Mouse (Mus musculus): ENCODE measurements at regions not wholly inside any gene's neighbourhood (a gene's known extent, or its start where the extent isn't known, plus 50 kb on each side); places are given as distances from the start of the nearest gene placed in this dataset.

DNA sequence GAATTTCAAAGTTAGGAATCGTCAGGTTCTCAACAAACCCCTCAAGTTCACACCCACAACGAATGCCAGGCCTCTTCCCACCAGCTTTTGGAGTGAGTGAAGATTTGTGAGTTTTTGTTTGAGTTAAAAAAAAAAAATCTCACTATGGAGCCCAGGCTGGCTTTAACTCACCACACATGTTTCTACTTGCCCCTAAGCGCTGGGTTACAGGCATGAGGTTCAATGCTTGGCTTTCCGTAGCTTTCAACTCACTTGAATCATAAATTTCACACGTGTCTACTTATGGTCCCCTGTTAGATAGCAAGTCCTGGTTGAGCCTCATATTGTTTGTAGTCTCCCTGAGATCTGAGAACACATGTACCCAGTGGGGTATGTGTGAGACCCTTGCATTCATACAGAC is 122.8 kb upstream of the Efna5 start:
- Histone ChIP-seq H3K4me1 (peaks cover 13% of the 10 kb centered on the region), H3K36me3 (no peaks in the 10 kb centered on the region), H3K4me3 (no peak overlapping the region), H3K27ac (no peak overlapping the region), H3K9me3 (no peaks in the 10 kb centered on the region), H3K27me3 (ENCODE audit: insufficient read depth, poor library complexity, severe bottlenecking) (no peaks in the 10 kb centered on the region)
- 79% methylated on average over 5 of the region's 5 CpGs for WGBS
- no peak for DNase-seq (ENCODE audit: low spot score)

- no peak for DNase-seq (ENCODE audit: low spot score)
- Histone ChIP-seq H3K4me1 (peaks cover 7% of the 10 kb centered on the region; the same call in 1 of the 2 replicates), H3K4me3 (no peak overlapping the region), H3K27ac (no peak overlapping the region), H3K36me3 (no peaks in the 10 kb centered on the region), H3K9me3 (no peaks in the 10 kb centered on the region), H3K27me3 (ENCODE audit: insufficient read depth, poor library complexity, severe bottlenecking) (no peaks in the 10 kb centered on the region)
- WGBS, result 94% methylated on average over 4 of the region's 4 CpGs
These were observed 121.6 kb upstream of the Efna5 start for GRCm38 (mm10) chr17:63002729-63003128.

GRCm38 (mm10) chr17:63001898-63002297 is 120.8 kb upstream of the Efna5 start:
- H3K27me3 ChIP-seq (ENCODE audit: insufficient read depth, poor library complexity, severe bottlenecking), result no peaks in the 10 kb centered on the region
- DNase-seq (ENCODE audit: low spot score), result no peak
- 30% methylated on average over 2 of the region's 2 CpGs for WGBS
- peaks cover 7% of the 10 kb centered on the region; the same call in 1 of the 2 replicates for H3K4me1 ChIP-seq
- H3K9me3 ChIP-seq, result no peaks in the 10 kb centered on the region
- H3K36me3 ChIP-seq, result no peaks in the 10 kb centered on the region
- H3K27ac ChIP-seq, result no peak overlapping the region
- no peak overlapping the region for H3K4me3 ChIP-seq

- WGBS, result 79% methylated on average over 5 of the region's 5 CpGs
- peaks cover 13% of the 10 kb centered on the region; the same call in 1 of the 2 replicates for H3K4me1 ChIP-seq
These were observed 116.6 kb upstream of the Efna5 start for GRCm38 (mm10) chr17:62997691-62998090.

DNA sequence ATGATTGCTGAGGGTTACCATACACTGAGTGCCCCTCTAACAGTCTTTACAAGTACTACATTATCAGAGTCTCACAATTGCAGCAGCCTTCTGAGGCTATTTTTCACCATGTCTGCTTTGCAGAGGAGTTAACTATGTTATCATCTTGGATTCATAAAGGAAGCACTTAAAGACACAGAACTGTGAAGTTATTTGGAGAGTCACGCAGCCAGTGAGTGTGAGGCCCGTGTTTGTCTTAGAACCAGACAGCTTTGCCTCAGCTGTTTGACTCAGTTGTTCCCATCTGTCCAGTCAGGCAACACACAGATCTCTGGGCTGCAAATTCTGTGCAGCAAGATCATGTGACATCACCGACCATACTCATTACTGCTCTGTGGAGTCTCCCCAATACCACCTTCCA is 114.2 kb upstream of the Efna5 start:
- Histone ChIP-seq H3K9me3 (no peaks in the 10 kb centered on the region), H3K27me3 (ENCODE audit: insufficient read depth, poor library complexity, severe bottlenecking) (no peaks in the 10 kb centered on the region), H3K36me3 (no peaks in the 10 kb centered on the region), H3K4me1 (peaks cover 13% of the 10 kb centered on the region; the same call in 1 of the 2 replicates), H3K27ac (no peak overlapping the region), H3K4me3 (no peak overlapping the region)
- peak; percentile 66 for DNase-seq (ENCODE audit: low spot score)
- 48% methylated on average over 3 of the region's 3 CpGs for WGBS

More at GRCm38 (mm10) chr17:62997691-62998090, 116.6 kb upstream of the Efna5 start:
- Histone ChIP-seq H3K27ac (no peak overlapping the region), H3K4me3 (no peak overlapping the region), H3K9me3 (no peaks in the 10 kb centered on the region), H3K27me3 (ENCODE audit: insufficient read depth, poor library complexity, severe bottlenecking) (no peaks in the 10 kb centered on the region), H3K36me3 (no peaks in the 10 kb centered on the region)
- DNase-seq (ENCODE audit: low spot score), result peak; percentile 43

- Histone ChIP-seq H3K4me1 (peaks cover 6% of the 10 kb centered on the region; the same call in 1 of the 2 replicates), H3K36me3 (no peaks in the 10 kb centered on the region), H3K27me3 (ENCODE audit: insufficient read depth, poor library complexity, severe bottlenecking) (no peaks in the 10 kb centered on the region), H3K9me3 (no peaks in the 10 kb centered on the region), H3K27ac (no peak overlapping the region), H3K4me3 (no peak overlapping the region)
- WGBS, result 85% methylated on average over 2 of the region's 2 CpGs
- no peak for DNase-seq (ENCODE audit: low spot score)
These were observed 111.9 kb upstream of the Efna5 start for GRCm38 (mm10) chr17:62992977-62993376.

GRCm38 (mm10) chr17:62986304-62986703 is 105.2 kb upstream of the Efna5 start:
- Histone ChIP-seq H3K27ac (0 out of 2 replicates have a peak overlapping the region, but pooled peaks have one; percentile 42), H3K27me3 (ENCODE audit: insufficient read depth, poor library complexity, severe bottlenecking) (no peaks in the 10 kb centered on the region), H3K36me3 (no peaks in the 10 kb centered on the region), H3K9me3 (no peaks in the 10 kb centered on the region), H3K4me1 (peaks cover 9% of the 10 kb centered on the region; the same call in 1 of the 2 replicates), H3K4me3 (no peak overlapping the region)
- no peak for DNase-seq (ENCODE audit: low spot score)
- whole genome bisulfite sequencing, result 47% methylated on average over 6 of the region's 6 CpGs

DNA sequence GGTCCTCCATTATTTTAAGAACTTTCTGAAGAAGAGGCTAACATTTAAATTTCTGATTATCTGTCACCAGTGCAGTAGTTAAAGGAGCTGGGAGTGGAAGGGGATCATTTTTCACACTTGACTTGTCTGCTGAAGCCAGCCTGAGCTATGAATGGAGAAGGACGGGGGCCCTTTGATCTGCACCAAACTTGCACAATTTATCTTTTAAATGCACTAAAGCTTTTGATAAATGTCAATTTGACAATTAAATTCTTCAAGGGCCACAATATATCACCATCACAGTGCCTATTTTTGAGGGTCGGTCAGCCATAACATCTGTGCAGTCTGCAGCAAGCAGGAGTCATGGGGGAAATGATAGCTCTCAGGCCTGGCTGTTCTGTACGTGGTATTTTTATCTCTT is 99.2 kb upstream of the Efna5 start:
- no peak for DNase-seq (ENCODE audit: low spot score)
- no peaks in the 10 kb centered on the region for H3K36me3 ChIP-seq
- no peak overlapping the region for H3K27ac ChIP-seq
- 49% methylated on average over 3 of the region's 3 CpGs for WGBS
- H3K27me3 ChIP-seq (ENCODE audit: insufficient read depth, poor library complexity, severe bottlenecking), result no peaks in the 10 kb centered on the region
- peaks cover 4% of the 10 kb centered on the region; the same call in 1 of the 2 replicates for H3K4me1 ChIP-seq
- H3K9me3 ChIP-seq, result no peaks in the 10 kb centered on the region
- no peak overlapping the region for H3K4me3 ChIP-seq

DNA sequence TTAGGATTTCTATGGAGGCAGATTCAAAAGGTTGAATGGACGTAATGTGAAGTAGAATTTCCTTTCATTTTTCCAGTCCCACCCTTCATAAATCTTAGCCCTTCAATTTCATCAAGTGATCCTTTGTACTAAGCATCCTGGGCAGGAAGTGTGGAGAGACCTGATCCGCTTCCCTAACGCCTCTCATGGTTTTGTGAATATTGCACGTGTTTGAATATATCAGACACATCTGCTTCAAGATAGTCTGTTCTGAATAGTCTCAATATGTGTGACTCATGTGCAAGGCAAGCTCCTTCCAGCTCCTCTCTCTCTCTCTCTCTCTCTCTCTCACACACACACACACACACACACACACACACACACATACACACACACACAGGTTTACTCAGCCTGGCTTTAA is 96.4 kb upstream of the Efna5 start:
- Histone ChIP-seq H3K27ac (no peak overlapping the region), H3K27me3 (ENCODE audit: insufficient read depth, poor library complexity, severe bottlenecking) (no peaks in the 10 kb centered on the region), H3K4me1 (no peaks in the 10 kb centered on the region), H3K4me3 (no peak overlapping the region), H3K36me3 (no peaks in the 10 kb centered on the region), H3K9me3 (peaks cover 3% of the 10 kb centered on the region; the same call in 1 of the 2 replicates)
- 68% methylated on average over 4 of the region's 4 CpGs for WGBS
- DNase-seq (ENCODE audit: low spot score), result no peak

DNA sequence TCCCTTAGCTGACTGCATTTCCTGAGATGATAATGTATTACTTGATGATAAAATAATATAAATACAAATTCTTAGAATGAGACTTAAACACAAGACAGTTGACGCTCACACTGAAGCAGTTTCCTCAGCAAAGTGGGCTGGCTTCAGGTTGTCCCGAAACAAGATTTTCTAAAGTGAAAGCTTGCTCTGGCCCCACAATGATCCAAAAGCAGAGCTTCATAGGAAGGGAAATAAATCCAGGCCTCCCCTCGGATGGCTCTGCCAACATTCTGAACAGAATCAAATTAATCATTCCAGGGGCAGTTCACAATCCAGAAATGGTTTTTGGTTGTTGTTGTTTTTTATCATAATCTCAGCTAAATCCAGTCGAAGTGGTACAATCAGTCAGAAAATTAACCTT is 96.0 kb upstream of the Efna5 start:
- DNase-seq (ENCODE audit: low spot score), result no peak
- no peak overlapping the region for H3K4me3 ChIP-seq
- WGBS, result 85% methylated on average over 4 of the region's 4 CpGs
- no peaks in the 10 kb centered on the region for H3K27me3 ChIP-seq (ENCODE audit: insufficient read depth, poor library complexity, severe bottlenecking)
- H3K9me3 ChIP-seq, result peaks cover 3% of the 10 kb centered on the region; the same call in 1 of the 2 replicates
- no peaks in the 10 kb centered on the region for H3K4me1 ChIP-seq
- no peaks in the 10 kb centered on the region for H3K36me3 ChIP-seq
- no peak overlapping the region for H3K27ac ChIP-seq

DNA sequence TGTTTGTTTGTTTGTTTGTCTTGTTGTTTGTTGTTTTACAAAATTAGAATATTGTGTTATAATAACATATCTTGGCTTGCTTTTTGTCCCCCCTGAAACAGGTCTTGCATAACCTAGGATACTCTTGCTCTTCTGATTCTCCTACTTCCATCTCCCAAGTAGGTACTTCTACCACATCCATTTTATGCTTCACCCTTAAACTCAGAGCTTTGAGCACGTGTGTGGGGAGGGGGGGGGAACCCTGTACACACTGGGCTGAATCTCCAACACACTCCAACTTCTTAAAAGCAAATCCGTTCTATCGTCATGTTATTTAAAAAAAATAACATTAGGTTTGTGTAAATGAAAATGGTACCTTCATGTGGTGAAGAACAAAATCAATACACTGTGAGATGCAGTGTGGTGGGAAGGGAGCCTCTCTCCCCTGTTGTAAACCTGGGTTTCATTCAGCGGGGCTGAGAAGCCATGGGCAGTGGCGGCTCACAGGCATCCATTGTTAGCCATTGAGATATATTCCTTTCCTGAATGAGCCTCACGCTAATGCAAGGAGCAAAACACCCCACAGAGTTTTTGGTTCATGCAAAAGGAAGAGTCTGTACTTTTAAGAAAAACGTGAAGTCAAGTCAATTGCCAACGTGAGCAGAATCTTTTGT is 93.6 kb upstream of the Efna5 start:
- H3K36me3 ChIP-seq, result no peaks in the 10 kb centered on the region
- no peak overlapping the region for H3K27ac ChIP-seq
- no peaks in the 10 kb centered on the region for H3K4me1 ChIP-seq
- 71% methylated on average over 8 of the region's 8 CpGs for WGBS
- no peak overlapping the region for H3K4me3 ChIP-seq
- H3K27me3 ChIP-seq (ENCODE audit: insufficient read depth, poor library complexity, severe bottlenecking), result no peaks in the 10 kb centered on the region
- peaks cover 3% of the 10 kb centered on the region; the same call in 1 of the 2 replicates for H3K9me3 ChIP-seq
- DNase-seq (ENCODE audit: low spot score), result no peak

- Histone ChIP-seq H3K4me1 (peaks cover 3% of the 10 kb centered on the region; the same call in 1 of the 2 replicates), H3K27me3 (ENCODE audit: insufficient read depth, poor library complexity, severe bottlenecking) (no peaks in the 10 kb centered on the region), H3K4me3 (no peak overlapping the region), H3K9me3 (peaks cover 3% of the 10 kb centered on the region; the same call in 1 of the 2 replicates), H3K27ac (no peak overlapping the region), H3K36me3 (no peaks in the 10 kb centered on the region)
- DNase-seq (ENCODE audit: low spot score), result no peak
- WGBS, result 73% methylated on average over 6 of the region's 6 CpGs
These were observed 87.9 kb upstream of the Efna5 start for GRCm38 (mm10) chr17:62969025-62969424.

GRCm38 (mm10) chr17:62963824-62964223 is 82.7 kb upstream of the Efna5 start:
- Histone ChIP-seq H3K36me3 (no peaks in the 10 kb centered on the region), H3K27ac (no peak overlapping the region), H3K4me1 (peaks cover 3% of the 10 kb centered on the region; the same call in 1 of the 2 replicates), H3K9me3 (no peaks in the 10 kb centered on the region), H3K27me3 (ENCODE audit: insufficient read depth, poor library complexity, severe bottlenecking) (no peaks in the 10 kb centered on the region), H3K4me3 (no peak overlapping the region)
- DNase-seq (ENCODE audit: low spot score), result no peak
- WGBS, result 84% methylated on average over 4 of the region's 4 CpGs

- Histone ChIP-seq H3K9me3 (no peaks in the 10 kb centered on the region), H3K4me3 (no peak overlapping the region), H3K4me1 (peaks cover 4% of the 10 kb centered on the region; the same call in 1 of the 2 replicates), H3K27ac (no peak overlapping the region), H3K27me3 (ENCODE audit: insufficient read depth, poor library complexity, severe bottlenecking) (no peaks in the 10 kb centered on the region), H3K36me3 (no peaks in the 10 kb centered on the region)
- WGBS, result 88% methylated on average over 3 of the region's 3 CpGs
- no peak for DNase-seq (ENCODE audit: low spot score)
These were observed 81.1 kb upstream of the Efna5 start for GRCm38 (mm10) chr17:62962292-62962618.

Data from heart, embryonic 10.5 days (tissue).